8 mouse cellular contexts compared by ENCODE assay signal in the genomic region with DNA sequence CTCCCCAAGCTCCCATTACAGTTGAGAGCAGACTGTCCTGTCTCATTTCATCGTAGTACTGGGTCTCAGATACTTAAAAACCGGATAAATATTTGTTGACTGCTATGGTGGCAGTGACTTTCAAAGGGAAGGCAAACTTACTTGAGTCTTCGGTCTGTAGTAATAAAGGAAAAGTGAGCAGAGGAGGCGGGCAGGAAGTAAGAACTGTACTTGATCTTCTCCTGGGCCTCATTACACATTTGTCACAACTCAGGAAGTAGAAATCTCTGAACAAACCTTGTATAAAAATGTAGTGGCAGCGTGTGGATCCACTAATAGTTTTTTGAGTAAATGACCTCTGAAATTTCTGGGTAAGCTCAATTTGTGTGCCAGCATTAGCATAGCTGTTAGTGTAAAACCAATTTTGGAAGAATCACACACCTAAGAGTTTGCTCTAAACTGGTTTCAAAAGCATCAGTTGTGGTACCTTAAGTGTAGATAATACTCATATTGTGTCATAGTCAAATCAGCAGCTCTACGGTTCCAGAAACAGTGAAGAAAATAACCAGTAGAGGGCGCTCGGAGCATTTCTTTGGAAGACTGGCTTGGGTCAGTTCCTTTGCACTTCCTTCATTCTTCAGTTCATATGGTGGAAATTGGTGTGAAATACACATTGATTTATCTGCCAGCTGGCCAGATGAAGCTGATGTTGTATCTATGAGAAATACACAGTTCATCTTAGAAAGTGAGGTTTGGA. TPM values are rescaled to one million over a fixed set of nuclear protein-coding genes. Genes with fewer than 3 reads are reported as not detected.
DNase-seq lines count a peak whose midpoint lies in the region; ATAC-seq and TF ChIP-seq lines count a peak whose summit lies in the region.

No protein-coding gene starts in this region.

- ATAC-seq in G1E (ENCODE audit: extremely low read depth, insufficient number of reproducible peaks, low FRiP score, poor library complexity, severe bottlenecking): peak; percentile 56; the same call in 1 of the 2 replicates
- peak; percentile 47; the same call in 1 of the 2 replicates for ATAC-seq in forebrain, embryonic 16.5 days

- no peak overlapping the region for H3K9ac ChIP-seq in forebrain, embryonic 16.5 days (replicated peaks; ENCODE audit: low read depth, low read length)

- no peaks in the 10 kb centered on the region for H3K9me3 ChIP-seq in G1E (replicated peaks)
- no peaks in the 10 kb centered on the region for H3K9me3 ChIP-seq in forebrain, embryonic 16.5 days (ENCODE audit: control insufficient read depth, low read length)

- peaks cover 86% of the 10 kb centered on the region for H3K36me3 ChIP-seq in G1E (replicated peaks)
- peaks cover 20% of the 10 kb centered on the region for H3K36me3 ChIP-seq in forebrain, embryonic 16.5 days (ENCODE audit: control insufficient read depth, insufficient read depth)

- no peak overlapping the region for H3K27ac ChIP-seq in forebrain, embryonic 16.5 days (ENCODE audit: low read length)

- no peak overlapping the region for H3K4me3 ChIP-seq in G1E (ENCODE audit: low read depth, low read length)
- no peak overlapping the region for H3K4me3 ChIP-seq in forebrain, embryonic 16.5 days (replicated peaks; ENCODE audit: low read length)

- no peak for TF ChIP-seq CTCF in G1E (IDR thresholded peaks at IDR 0.05; ENCODE audit: low read depth, low read length)

- H3K4me1 ChIP-seq in G1E (ENCODE audit: insufficient read depth, low read depth, low read length): 0 out of 2 replicates have a peak, but pooled peaks cover 7% of the 10 kb centered on the region
- no peaks in the 10 kb centered on the region for H3K4me1 ChIP-seq in forebrain, embryonic 16.5 days (replicated peaks; ENCODE audit: control insufficient read depth, insufficient read depth, low read length)

- H3K4me2 ChIP-seq in forebrain, embryonic 16.5 days (ENCODE audit: low read length): no peak overlapping the region

- no peaks in the 10 kb centered on the region for H3K27me3 ChIP-seq in G1E (ENCODE audit: insufficient read depth, low read length)
- H3K27me3 ChIP-seq in forebrain, embryonic 16.5 days (replicated peaks; ENCODE audit: control insufficient read depth, insufficient read depth, low read length): no peaks in the 10 kb centered on the region

- DNase-seq in heart, adult 18-20 months: peak; percentile 46 to 84
- no peak for DNase-seq in heart, adult 11 months
- peak; percentile 4 for DNase-seq in G1E (ENCODE audit: low spot score)
- peak; percentile 31 for DNase-seq in cerebellum, adult 11 months
- DNase-seq in kidney, postnatal 25 days: peak; percentile 42 to 81
- DNase-seq in lung, postnatal 14 days: peak; percentile 65
- DNase-seq in right cerebral cortex, postnatal 36 days (ENCODE audit: low spot score in 2 of 2): peak; percentile 34 to 42

- 64% methylated on average over 8 of the region's 8 CpGs for WGBS in forebrain, embryonic 16.5 days

RNA-seq across cellular contexts. Expression of a gene that starts 9.0 kb away (rescaled TPM):
- total RNA-seq in heart, adult 18-20 months (2021): 10 to 100 TPM; 26.7 to 27.6 TPM
- total RNA-seq in G1E (2014; fragmentation: Nextera tagmentation) (27.2 and 38.3 TPM in 2 replicates), G1E (2017) (64.0 and 86.0 TPM in 2 replicates)
- polyA plus RNA-seq in G1E (2012): 49.1 and 64.2 TPM in 2 replicates
- polyA plus RNA-seq in forebrain, embryonic 16.5 days (2015; fragmentation: Nextera tagmentation; extraction: Ambion mirVana): 26.8 and 26.9 TPM in 2 replicates
